Comparison of ENCODE assay signal across 20 mouse cellular contexts in the genomic region with DNA sequence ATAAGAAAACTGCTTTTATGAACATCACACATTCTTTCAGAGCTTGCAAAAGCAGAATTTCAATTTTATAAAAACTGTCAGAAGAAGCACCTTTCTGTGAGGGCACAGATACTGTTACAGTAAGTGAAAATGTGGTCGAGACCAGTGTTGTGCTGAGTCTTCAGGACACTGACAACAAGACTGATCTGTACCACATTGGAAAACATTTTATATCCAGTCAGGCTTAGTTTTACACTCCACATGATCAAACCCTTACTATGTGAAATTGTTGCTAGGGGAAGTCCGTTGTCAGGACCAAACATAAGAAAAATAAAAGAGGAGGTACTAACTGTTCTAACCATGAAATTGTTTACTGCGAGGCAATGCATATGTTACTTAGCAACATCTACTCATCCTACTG.
"Had no signal": no experiment of that assay in that cellular context is flagged by ENCODE, and none has a peak within 500 bp of the region (broad histone marks: within the 10 kb centered on the region; RNA-seq: fewer than 3 reads in every experiment).

No protein-coding gene starts in this region.

- H3K4me3 ChIP-seq: limb, embryonic 12.5 days; limb, embryonic 15.5 days; lung, embryonic 15.5 days had no signal

- H3K9me3 ChIP-seq: limb, embryonic 12.5 days; limb, embryonic 15.5 days; lung, embryonic 15.5 days had no signal

- ATAC-seq: liver, postnatal 0 days had no signal

- H3K27me3 ChIP-seq: limb, embryonic 12.5 days; limb, embryonic 15.5 days; lung, embryonic 15.5 days had no signal

- H3K36me3 ChIP-seq: limb, embryonic 12.5 days; limb, embryonic 15.5 days; lung, embryonic 15.5 days had no signal

- H3K9ac ChIP-seq: limb, embryonic 12.5 days; limb, embryonic 15.5 days; liver, embryonic 14.5 days; liver, postnatal 0 days; lung, embryonic 15.5 days had no signal

- H3K4me2 ChIP-seq: limb, embryonic 12.5 days; limb, embryonic 15.5 days; liver, embryonic 11.5 days; lung, embryonic 15.5 days; midbrain, embryonic 11.5 days had no signal

- H3K4me1 ChIP-seq: limb, embryonic 12.5 days; limb, embryonic 15.5 days had no signal

- H3K27ac ChIP-seq: limb, embryonic 12.5 days; limb, embryonic 15.5 days; liver, embryonic 14.5 days; lung, embryonic 15.5 days; stomach, postnatal 0 days had no signal

- DNase-seq: kidney, postnatal 14 days; kidney, postnatal 4 days; left cerebral cortex, postnatal 4 days; liver, postnatal 0 days; lung, postnatal 10 days; lung, postnatal 36 days; midbrain, embryonic 14.5 days; right cerebral cortex, adult 18-20 months; right cerebral cortex, postnatal 14 days; right cerebral cortex, postnatal 4 days; thymus, adult 2 months; thymus, postnatal 14 days; thymus, postnatal 4 days had no signal
